Mouse (Mus musculus) gastrocnemius, adult 8-10 months (tissue): ENCODE measurements at regions not wholly inside any gene's neighbourhood (a gene's known extent, or its start where the extent isn't known, plus 50 kb on each side); places are given as distances from the start of the nearest gene placed in this dataset.

Experiments used
- DNase-seq, 2 experiments: peaks; one replicate each; pipeline ENCODE4 v3.0.0; 2022; ENCODE audit warnings: low spot score in 2 of 2

DNA sequence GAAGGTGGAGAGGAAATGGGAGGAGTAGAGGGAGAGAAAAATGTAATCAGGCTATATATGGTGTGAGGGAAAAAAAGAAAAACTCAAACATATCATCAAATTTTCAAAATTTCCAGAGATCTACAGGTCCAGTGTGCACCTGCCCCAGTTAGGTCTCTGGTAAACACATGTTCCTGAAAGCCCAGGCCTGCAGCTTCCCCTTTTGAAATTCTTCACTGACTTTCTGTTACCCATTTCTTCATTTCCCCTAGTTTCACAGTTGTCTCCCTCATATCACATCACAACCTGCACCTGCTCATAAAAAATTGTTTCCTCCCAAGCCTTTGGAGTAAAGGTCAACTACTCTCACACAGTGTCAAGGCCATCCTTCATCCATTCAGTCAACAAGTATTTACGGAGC lies 236.9 kb upstream of the Ldb2 start:
- no peak for DNase-seq

GRCm38 (mm10) chr5:45033146-45033545 lies 233.7 kb upstream of the Ldb2 start:
- no peak for DNase-seq

DNA sequence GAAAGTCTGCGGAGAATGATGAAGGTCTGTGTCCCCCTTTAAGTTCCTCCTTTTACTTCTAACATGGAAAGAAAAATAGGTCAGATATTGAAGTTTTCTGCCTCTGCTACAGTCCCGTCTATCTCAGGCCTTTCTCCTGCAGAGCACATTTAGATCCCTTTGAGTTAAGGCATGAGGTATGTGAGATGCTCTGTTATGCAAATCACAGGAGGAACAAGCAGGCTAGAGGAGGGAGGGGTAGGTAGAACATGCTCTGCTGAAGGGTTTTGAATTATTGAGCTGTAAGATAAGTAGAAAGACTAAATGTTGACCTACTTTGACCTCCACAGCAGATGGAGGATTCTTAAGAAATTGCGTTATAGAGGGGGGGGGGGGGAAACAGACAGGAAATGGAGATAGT lies 228.4 kb upstream of the Ldb2 start:
- no peak for DNase-seq

DNA sequence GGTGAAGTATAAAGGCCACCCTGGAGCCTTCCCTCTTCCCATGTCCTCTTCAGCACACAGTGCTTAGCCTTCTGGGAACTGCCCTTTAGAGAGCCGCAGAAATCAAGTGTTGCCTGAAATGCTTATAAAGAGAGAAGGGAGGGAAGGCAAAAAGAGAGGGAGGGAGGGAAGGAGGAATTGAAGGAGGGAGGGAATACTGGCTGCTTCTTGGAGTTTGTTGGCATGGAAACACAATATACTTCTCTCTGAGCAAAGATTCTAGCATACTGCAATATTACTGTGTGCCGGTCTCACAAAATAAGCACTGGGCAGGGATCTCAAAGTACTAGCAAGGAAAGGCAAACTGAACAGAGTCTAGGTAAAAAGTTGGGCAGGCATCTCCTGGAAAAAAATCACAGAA lies 225.9 kb upstream of the Ldb2 start:
- no peak for DNase-seq

- no peak for DNase-seq
Observed at GRCm38 (mm10) chr5:45007930-45008329, 208.4 kb upstream of the Ldb2 start.

DNA sequence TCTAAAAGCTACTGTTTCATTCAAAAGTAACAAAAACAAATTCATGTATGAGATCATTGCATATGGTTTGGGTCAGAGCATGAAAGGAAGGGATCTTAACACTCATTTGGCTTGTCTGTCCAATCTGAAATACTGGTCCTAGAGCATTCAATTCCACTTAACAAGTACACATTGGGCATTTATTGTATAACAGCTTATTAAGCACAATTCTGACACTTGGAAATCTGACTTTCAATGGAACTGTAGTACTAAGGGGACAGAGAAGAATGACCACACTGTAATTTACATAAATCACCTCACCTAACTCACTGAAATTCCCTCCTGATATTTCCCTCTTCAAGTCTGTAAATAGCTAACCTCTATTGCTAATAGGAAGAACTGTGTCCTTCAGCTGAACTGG lies 201.5 kb upstream of the Ldb2 start:
- DNase-seq: no peak

DNA sequence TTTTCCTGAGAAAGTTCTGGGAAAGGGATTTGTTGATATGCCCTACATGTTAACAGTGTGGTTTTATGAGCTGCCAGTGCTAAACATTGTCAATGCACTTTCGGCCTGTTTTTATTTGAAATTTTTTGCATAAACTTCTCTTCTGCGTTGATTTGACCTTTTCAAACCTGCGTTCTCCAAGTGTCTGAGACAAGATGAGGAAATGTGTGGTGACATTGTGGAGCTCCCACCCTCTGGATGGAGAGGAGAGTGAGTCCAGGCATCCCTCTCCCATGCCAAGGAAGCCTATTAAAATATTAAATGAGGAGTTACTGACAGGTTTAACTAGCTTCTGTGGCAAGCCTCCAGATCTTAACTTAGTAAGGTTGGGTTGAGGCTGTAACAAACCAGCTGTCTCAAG lies 199.6 kb upstream of the Ldb2 start:
- no peak for DNase-seq

- DNase-seq: peak; percentile 9 to 40
Observed at GRCm38 (mm10) chr5:44975456-44976195, 176.1 kb upstream of the Ldb2 start.

DNA sequence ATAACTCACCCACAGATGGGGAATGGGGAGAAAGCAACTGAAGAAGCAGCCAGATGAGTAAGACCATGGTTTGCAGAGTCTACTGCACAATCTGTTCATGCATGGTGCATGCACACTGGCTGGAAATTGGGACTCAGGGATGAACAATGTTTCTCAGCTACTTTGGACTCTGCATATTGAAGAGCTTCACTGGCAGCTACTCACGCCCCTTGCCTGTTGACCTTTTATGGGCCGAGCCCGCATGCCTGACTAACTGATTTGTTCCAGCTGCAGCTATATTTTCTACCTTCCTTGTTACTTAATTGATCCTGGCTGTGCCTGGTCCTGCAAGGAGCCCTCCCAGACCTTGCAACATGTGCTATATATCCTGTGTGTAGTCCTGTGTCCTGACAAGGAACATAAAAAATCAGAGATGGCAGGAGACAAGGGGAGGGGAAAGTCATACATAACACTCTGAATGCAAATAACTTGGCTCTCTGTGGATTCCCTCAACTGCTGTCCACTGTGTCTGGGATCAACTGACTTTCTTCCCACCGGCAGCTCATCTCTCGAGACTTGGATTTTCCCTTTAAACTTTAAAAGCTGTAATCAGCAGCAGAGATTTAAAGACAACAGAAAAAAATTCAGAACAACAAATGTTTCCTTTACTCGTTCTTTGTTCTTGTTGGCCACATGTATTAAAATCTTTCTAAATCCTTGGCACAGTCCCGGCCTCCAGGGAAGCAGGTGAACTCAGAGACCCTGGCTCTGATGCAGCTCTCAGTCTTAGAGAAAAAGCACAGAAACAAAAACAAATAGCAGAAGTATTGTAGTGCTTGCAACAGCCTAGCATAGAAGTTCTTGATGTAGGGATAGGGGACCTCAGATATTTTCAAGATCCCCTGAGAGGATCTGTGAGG lies 143.8 kb upstream of the Ldb2 start:
- peak in 1 of 2 experiments; percentile 9 for DNase-seq

- no peak for DNase-seq
Observed at GRCm38 (mm10) chr5:44942575-44942974, 143.1 kb upstream of the Ldb2 start.

DNA sequence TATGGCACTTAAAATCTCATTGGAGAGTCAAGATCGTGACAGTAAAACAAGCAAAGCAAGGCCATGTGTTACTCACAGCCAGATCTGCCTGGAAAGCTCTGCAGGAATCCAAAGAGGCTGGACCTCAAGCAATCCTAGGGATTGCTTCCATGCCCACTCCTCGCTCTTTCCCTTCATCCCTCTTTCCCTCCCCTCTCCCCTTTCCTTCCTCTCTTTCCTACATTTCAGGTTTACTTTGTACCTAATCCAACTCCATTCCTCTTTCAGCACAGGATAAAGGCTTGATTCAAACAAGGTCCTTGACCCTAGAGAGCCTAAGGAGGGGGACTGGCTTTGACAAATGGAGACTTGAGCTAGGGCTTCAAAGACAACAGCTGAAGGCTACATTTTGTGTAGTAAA lies 126.0 kb upstream of the Ldb2 start:
- no peak for DNase-seq

GRCm38 (mm10) chr5:44922129-44922775 lies 122.8 kb upstream of the Ldb2 start:
- DNase-seq: no peak

- DNase-seq: no peak
Observed at GRCm38 (mm10) chr5:44917816-44918213, 118.3 kb upstream of the Ldb2 start.

- no peak for DNase-seq
Observed at GRCm38 (mm10) chr5:44917173-44917815, 117.8 kb upstream of the Ldb2 start.

- no peak for DNase-seq
Observed at GRCm38 (mm10) chr5:44902541-44902940, 103.1 kb upstream of the Ldb2 start.

GRCm38 (mm10) chr5:44886566-44887070 lies 87.1 kb upstream of the Ldb2 start:
- no peak for DNase-seq

- peak; percentile 37 to 57 for DNase-seq
Observed at GRCm38 (mm10) chr5:44876946-44877345, 77.5 kb upstream of the Ldb2 start.

GRCm38 (mm10) chr5:44872243-44872642 lies 72.8 kb upstream of the Ldb2 start:
- no peak for DNase-seq

GRCm38 (mm10) chr5:44863887-44864286 lies 64.4 kb upstream of the Ldb2 start:
- DNase-seq: no peak

DNA sequence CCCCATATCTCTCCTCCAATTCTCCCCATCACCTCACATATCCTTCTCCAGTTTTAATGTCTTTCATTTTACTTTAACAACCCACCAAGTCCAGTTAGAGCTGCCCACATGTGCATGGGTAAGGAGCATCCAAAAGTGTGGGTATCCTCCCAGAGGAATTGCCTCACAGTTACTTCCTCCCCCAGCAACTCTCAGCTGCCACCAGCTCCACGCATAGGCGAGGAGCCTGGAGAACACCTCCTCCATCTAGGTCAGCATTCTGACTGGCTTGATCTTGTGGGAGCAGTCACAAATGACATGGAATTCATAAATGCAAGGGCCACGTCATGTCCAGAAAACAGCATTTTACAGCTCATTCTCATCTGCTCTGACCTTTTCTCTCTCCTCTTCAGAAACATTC lies 63.9 kb upstream of the Ldb2 start:
- no peak for DNase-seq

GRCm38 (mm10) chr5:44854189-44854588 lies 54.7 kb upstream of the Ldb2 start:
- DNase-seq: no peak
